ENCODE assay signal across 8 mouse cellular contexts in genomic region chr16:43577399-43577798, GRCm38 (mm10).
A peak's percentile ranks its signal among the peaks of the same experiment; 100 is the strongest.
DNase-seq lines count a peak whose midpoint lies in the region; ATAC-seq and TF ChIP-seq lines count a peak whose summit lies in the region.

No protein-coding gene starts in this region.

- no peaks in the 10 kb centered on the region for H3K36me3 ChIP-seq in limb, embryonic 12.5 days
- H3K36me3 ChIP-seq in limb, embryonic 10.5 days: no peaks in the 10 kb centered on the region
- H3K36me3 ChIP-seq in heart, adult 2 months (ENCODE audit: control insufficient read depth, insufficient read depth, low read length): peaks cover 51% of the 10 kb centered on the region
- H3K36me3 ChIP-seq in intestine, postnatal 0 days (ENCODE audit: control insufficient read depth, insufficient read depth): no peaks in the 10 kb centered on the region

- H3K9me3 ChIP-seq in limb, embryonic 12.5 days: no peaks in the 10 kb centered on the region
- H3K9me3 ChIP-seq in limb, embryonic 10.5 days (replicated peaks): no peaks in the 10 kb centered on the region
- no peaks in the 10 kb centered on the region for H3K9me3 ChIP-seq in intestine, postnatal 0 days (ENCODE audit: control insufficient read depth)

- H3K27ac ChIP-seq in limb, embryonic 12.5 days: 0 out of 2 replicates have a peak overlapping the region, but pooled peaks have one; percentile 23
- H3K27ac ChIP-seq in limb, embryonic 10.5 days: no peak overlapping the region
- peak overlapping the region; percentile 90 for H3K27ac ChIP-seq in heart, adult 2 months
- peak overlapping the region; percentile 15; the same call in 1 of the 2 replicates for H3K27ac ChIP-seq in intestine, postnatal 0 days (ENCODE audit: low read depth, low read length)

- no peak for TF ChIP-seq CTCF in heart, adult 2 months (IDR thresholded peaks at IDR 0.05)
- no peak for TF ChIP-seq CTCF in intestine, postnatal 0 days (IDR thresholded peaks at IDR 0.05; ENCODE audit: low read depth)

- H3K27me3 ChIP-seq in limb, embryonic 12.5 days: no peaks in the 10 kb centered on the region
- H3K27me3 ChIP-seq in limb, embryonic 10.5 days (ENCODE audit: low read depth, poor library complexity, severe bottlenecking): 0 out of 2 replicates have a peak, but pooled peaks cover 5% of the 10 kb centered on the region
- no peaks in the 10 kb centered on the region for H3K27me3 ChIP-seq in heart, adult 2 months (ENCODE audit: control insufficient read depth, insufficient read depth, low read length)
- no peaks in the 10 kb centered on the region for H3K27me3 ChIP-seq in intestine, postnatal 0 days (replicated peaks; ENCODE audit: control insufficient read depth, insufficient read depth, low read length)

- no peak for ATAC-seq in limb, embryonic 12.5 days (ENCODE audit: insufficient number of reproducible peaks, insufficient read depth, low FRiP score, low TSS enrichment, low read depth)
- no peak for ATAC-seq in intestine, postnatal 0 days

- TF ChIP-seq POLR2A in heart, adult 2 months (IDR thresholded peaks at IDR 0.05; ENCODE audit: insufficient read depth, low read depth, low read length): no peak

- H3K4me3 ChIP-seq in limb, embryonic 12.5 days (replicated peaks): no peak overlapping the region
- no peak overlapping the region for H3K4me3 ChIP-seq in limb, embryonic 10.5 days
- H3K4me3 ChIP-seq in heart, adult 2 months: no peak overlapping the region
- no peak overlapping the region for H3K4me3 ChIP-seq in intestine, postnatal 0 days (ENCODE audit: low read depth, low read length)

- 0 out of 2 replicates have a peak, but pooled peaks have one; percentile 63 for TF ChIP-seq EP300 in heart, adult 2 months (IDR thresholded peaks at IDR 0.05; ENCODE audit: insufficient read depth, low read depth, low read length)

- 0 out of 2 replicates have a peak, but pooled peaks cover 2% of the 10 kb centered on the region for H3K79me2 ChIP-seq in heart, adult 2 months (replicated peaks; ENCODE audit: control insufficient read depth, insufficient read depth, low read length)

- no peak overlapping the region for H3K9ac ChIP-seq in limb, embryonic 12.5 days (replicated peaks)
- no peak overlapping the region for H3K9ac ChIP-seq in heart, adult 2 months (ENCODE audit: low read depth, low read length)
- no peak overlapping the region for H3K9ac ChIP-seq in intestine, postnatal 0 days (ENCODE audit: low read depth, low read length)

- H3K4me2 ChIP-seq in limb, embryonic 12.5 days: no peak overlapping the region
- no peak overlapping the region for H3K4me2 ChIP-seq in intestine, postnatal 0 days (replicated peaks; ENCODE audit: low read depth)

- no peak for DNase-seq in limb, embryonic 10.5 days (ENCODE audit: low spot score)
- peak; percentile 52 for DNase-seq in embryo, embryonic 9.5 days (ENCODE audit: extremely low spot score)
- peak; percentile 70 to 85 for DNase-seq in heart, adult 2 months
- peak; percentile 80 for DNase-seq in lung, postnatal 36 days
- peak; percentile 79 for DNase-seq in testis, postnatal 10 days (ENCODE audit: low spot score)
- DNase-seq in thymus, postnatal 0 days (ENCODE audit: low spot score): no peak

- WGBS in limb, embryonic 12.5 days: 28% methylated on average over 10 of the region's 10 CpGs
- WGBS in limb, embryonic 10.5 days: 15% methylated on average over 10 of the region's 10 CpGs
- WGBS in heart, adult 2 months: 12% methylated on average over 10 of the region's 10 CpGs
- WGBS in intestine, postnatal 0 days: 17% methylated on average over 10 of the region's 10 CpGs

- H3K4me1 ChIP-seq in limb, embryonic 12.5 days (replicated peaks): peaks cover 17% of the 10 kb centered on the region
- peaks cover 39% of the 10 kb centered on the region for H3K4me1 ChIP-seq in limb, embryonic 10.5 days
- H3K4me1 ChIP-seq in heart, adult 2 months (ENCODE audit: control insufficient read depth, insufficient read depth, low read length): peaks cover 41% of the 10 kb centered on the region
- H3K4me1 ChIP-seq in intestine, postnatal 0 days (replicated peaks; ENCODE audit: control insufficient read depth, insufficient read depth, low read length): 0 out of 2 replicates have a peak, but pooled peaks cover 6% of the 10 kb centered on the region

- intact Hi-C loops in heart, adult 2 months (cut with DNase I): loop anchor here (1.0 to 10.0 kb wide), 4 partner anchors 73 to 700 kb away; partner anchors contain the start of gene Zbtb20

Comparison
In these comparisons a context has a peak if more than half of its experiments do, and no peak if none do; other contexts are left out.
1. DNase-seq: peak in embryo, embryonic 9.5 days (single experiment), heart, adult 2 months (2 of 2), lung, postnatal 36 days (single experiment) and testis, postnatal 10 days (single experiment); none in limb, embryonic 10.5 days (single experiment) and thymus, postnatal 0 days (single experiment).